Mouse (Mus musculus) myocyte (in vitro differentiated cells): ENCODE measurements around the gene Tbc1d17. TPM values are rescaled to one million over a fixed set of nuclear protein-coding genes. Genes with fewer than 3 reads are reported as not detected.

Experiments used
- H3K27me3 ChIP-seq: one replicate; pipeline ENCODE4 v1.6.1; 2011; ENCODE audit not compliant: control insufficient read depth, insufficient read depth, insufficient read length
- H3K36me3 ChIP-seq: one replicate; pipeline ENCODE4 v1.6.1; 2011; ENCODE audit not compliant: control insufficient read depth, insufficient read depth
- H3K4me2 ChIP-seq: one replicate; pipeline ENCODE4 v1.6.1; 2011; ENCODE audit warnings: low read depth, control low read depth
- H3K4me3 ChIP-seq: one replicate; pipeline ENCODE4 v1.5.1; 2011; ENCODE audit warnings: mild to moderate bottlenecking, control low read depth, moderate library complexity
- H3K79me2 ChIP-seq: one replicate; pipeline ENCODE4 v1.6.1; 2011; ENCODE audit not compliant: control insufficient read depth, insufficient read depth
- H3ac ChIP-seq: one replicate; pipeline ENCODE4 v1.6.1; 2011; ENCODE audit not compliant: control insufficient read depth, insufficient read length
- CEBPB ChIP-seq: IDR thresholded peaks from 2 replicates; pipeline ENCODE4 v1.6.1; 2011; ENCODE audit warnings: mild to moderate bottlenecking, moderate library complexity; ENCODE audit not compliant: poor library complexity, insufficient read depth, severe bottlenecking
- E2F4 ChIP-seq: IDR thresholded peaks from one replicate; pipeline ENCODE4 v1.6.1; 2011; ENCODE audit warnings: mild to moderate bottlenecking, control low read depth, moderate library complexity; ENCODE audit not compliant: insufficient read depth
- MAX ChIP-seq: IDR thresholded peaks from one replicate; pipeline ENCODE4 v1.6.1; 2011; ENCODE audit warnings: low read depth, mild to moderate bottlenecking, control low read depth
- MYOD1 ChIP-seq, 3 experiments: IDR thresholded peaks; one replicate each; pipeline ENCODE4 v1.6.1; 2011; ENCODE audit warnings: control low read depth in 2 of 3, low read depth in 2 of 3, mild to moderate bottlenecking in 2 of 3, moderate library complexity in 1 of 3; ENCODE audit not compliant: insufficient read length in 2 of 3, control insufficient read depth in 1 of 3
- MYOG ChIP-seq, 3 experiments: IDR thresholded peaks; one replicate each; pipeline ENCODE4 v1.6.1; 2011; ENCODE audit warnings: control low read depth in 2 of 3, low read depth in 2 of 3, mild to moderate bottlenecking in 2 of 3; ENCODE audit not compliant: insufficient read length in 2 of 3, control insufficient read depth in 1 of 3, insufficient read depth in 1 of 3
- POLR2A ChIP-seq: IDR thresholded peaks from one replicate; pipeline ENCODE4 v1.6.1; 2011; ENCODE audit warnings: low read depth, mild to moderate bottlenecking, control low read depth, moderate library complexity; ENCODE audit not compliant: insufficient read length
- POLR2AphosphoS2 ChIP-seq: IDR thresholded peaks from one replicate; pipeline ENCODE4 v1.6.1; 2011; ENCODE audit warnings: low read depth, control low read depth; ENCODE audit not compliant: insufficient read length
- REST ChIP-seq: IDR thresholded peaks from one replicate; pipeline ENCODE4 v1.6.1; 2011; ENCODE audit warnings: mild to moderate bottlenecking, control low read depth, moderate library complexity; ENCODE audit not compliant: insufficient read depth, insufficient read length
- TCF12 ChIP-seq: IDR thresholded peaks from one replicate; pipeline ENCODE4 v1.6.1; 2011; ENCODE audit warnings: mild to moderate bottlenecking, control low read depth; ENCODE audit not compliant: poor library complexity, insufficient read depth, severe bottlenecking
- TCF3 ChIP-seq: IDR thresholded peaks from one replicate; pipeline ENCODE4 v1.6.1; 2011; ENCODE audit warnings: low read depth, control low read depth; ENCODE audit not compliant: insufficient read length
- USF1 ChIP-seq: IDR thresholded peaks from one replicate; pipeline ENCODE4 v1.6.1; 2011; ENCODE audit warnings: low read depth, mild to moderate bottlenecking, control low read depth, moderate library complexity
- polyA plus RNA-seq: library from polyadenylated mRNA; unstranded; fragments of >200 nt; fragmentation: generic; extraction: Trizol; gene quantifications from one replicate; pipeline ENCODE4 v1.2.1, GENCODE M21; 2012; ENCODE audit warnings: missing spikeins

Gene Tbc1d17
- polyA plus RNA-seq, 1 experiment = 53.8 TPM

DNA sequence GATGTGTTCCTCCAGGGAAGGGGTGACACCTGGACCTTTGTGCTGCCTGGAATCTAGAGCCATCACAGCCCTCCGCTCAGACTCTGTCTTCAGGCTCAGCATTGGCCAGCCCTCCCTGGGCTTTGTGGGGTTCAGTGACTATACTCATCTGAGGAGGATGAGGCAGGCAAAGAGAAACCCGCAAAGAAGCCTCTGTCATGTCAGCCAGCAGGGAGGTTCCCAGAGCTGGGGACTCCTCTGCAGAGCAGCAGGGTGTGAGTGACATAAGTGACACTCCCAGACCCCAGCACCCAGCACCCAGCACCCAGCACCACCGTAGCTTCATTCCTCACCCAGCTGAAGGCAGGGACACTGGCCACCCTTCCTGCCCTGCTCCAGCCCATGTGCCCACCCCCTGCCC is 59.3 kb downstream of the Tbc1d17 start:
- Histone ChIP-seq H3K4me3 (no peak overlapping the region), H3ac (no peak overlapping the region), H3K4me2 (no peak overlapping the region), H3K36me3 (no peaks in the 10 kb centered on the region), H3K27me3 (peaks cover 43% of the 10 kb centered on the region), H3K79me2 (no peaks in the 10 kb centered on the region)
- TF ChIP-seq USF1 (no peak), POLR2A (no peak), CEBPB (no peak), TCF12 (no peak), MYOD1 (IDR thresholded peaks at IDR 0.05; ENCODE audit: control insufficient read depth in 1 of 3, insufficient read length in 2 of 3, low read depth in 2 of 3) (no peak), TCF3 (no peak), POLR2AphosphoS2 (no peak), MAX (no peak), E2F4 (no peak), REST (no peak), MYOG (IDR thresholded peaks at IDR 0.05; ENCODE audit: control insufficient read depth in 1 of 3, insufficient read depth in 1 of 3, insufficient read length in 2 of 3, low read depth in 2 of 3) (no peak)

Other genes starting within 250 kb of the Tbc1d17 start
- 0.17 TPM for gene Myh14, start 178.2 kb downstream of the Tbc1d17 start, polyA plus RNA-seq
- not detected for gene Izumo2, start 140.3 kb downstream of the Tbc1d17 start, polyA plus RNA-seq
- 20.6 TPM for gene Vrk3, start 100.7 kb downstream of the Tbc1d17 start, polyA plus RNA-seq
- gene Zfp473, start 98.0 kb downstream of the Tbc1d17 start, polyA plus RNA-seq = 0.12 TPM
- 77.0 TPM for gene Nup62, start 33.0 kb downstream of the Tbc1d17 start, polyA plus RNA-seq
- 1.9 TPM for gene Il4i1, start 32.7 kb downstream of the Tbc1d17 start, polyA plus RNA-seq
- gene Atf5, start 32.4 kb downstream of the Tbc1d17 start, polyA plus RNA-seq = 939 TPM
- 200 TPM for gene Akt1s1, start 88 bp downstream of the Tbc1d17 start, polyA plus RNA-seq
- 47.9 TPM for gene Pnkp, start 8.1 kb upstream of the Tbc1d17 start, polyA plus RNA-seq
- gene Ptov1, start 20.7 kb upstream of the Tbc1d17 start, polyA plus RNA-seq = 298 TPM
- 57.4 TPM for gene Med25, start 43.6 kb upstream of the Tbc1d17 start, polyA plus RNA-seq
- 11.6 TPM for gene Fuz, start 47.0 kb upstream of the Tbc1d17 start, polyA plus RNA-seq
- 125 TPM for gene Ap2a1, start 80.4 kb upstream of the Tbc1d17 start, polyA plus RNA-seq
- not detected for gene Tsks, start 94.1 kb upstream of the Tbc1d17 start, polyA plus RNA-seq
- 2.7 TPM for gene Cpt1c, start 125.8 kb upstream of the Tbc1d17 start, polyA plus RNA-seq
- gene Prmt1, start 137.5 kb upstream of the Tbc1d17 start, polyA plus RNA-seq = 729 TPM
- 45.1 TPM for gene Irf3, start 148.6 kb upstream of the Tbc1d17 start, polyA plus RNA-seq
- 13.3 TPM for gene Bcl2l12, start 149.6 kb upstream of the Tbc1d17 start, polyA plus RNA-seq
- 56.7 TPM for gene Scaf1, start 167.3 kb upstream of the Tbc1d17 start, polyA plus RNA-seq
- 127 TPM for gene Rras, start 168.9 kb upstream of the Tbc1d17 start, polyA plus RNA-seq
- 10.2 TPM for gene Prr12, start 203.8 kb upstream of the Tbc1d17 start, polyA plus RNA-seq
- 66.1 TPM for gene Nosip, start 213.3 kb upstream of the Tbc1d17 start, polyA plus RNA-seq
- gene Prrg2, start 213.6 kb upstream of the Tbc1d17 start, polyA plus RNA-seq = 12.9 TPM
- gene Rcn3, start 243.1 kb upstream of the Tbc1d17 start, polyA plus RNA-seq = 123 TPM